Mouse (Mus musculus) hindbrain, embryonic 11.5 days (tissue): ENCODE measurements around the gene Scml4. TPM values are rescaled to one million over a fixed set of nuclear protein-coding genes. Genes with fewer than 3 reads are reported as not detected.

Experiments used
- ATAC-seq: fragments of 200-750 bp; cut with Nextera tagmentation; 2 replicates; pipeline ENCODE4 v1.8.0; 2017; ENCODE audit warnings: mild to moderate bottlenecking, moderate TSS enrichment, moderate library complexity; ENCODE audit not compliant: low FRiP score
- DNase-seq: peaks from one replicate; pipeline ENCODE4 v3.0.0-alpha.2; 2015; ENCODE audit warnings: low spot score
- H3K27ac ChIP-seq: fragments of 300-500 bp; sonication (generic); 2 replicates; pipeline ENCODE4 v1.5.1; 2014; ENCODE audit warnings: mild to moderate bottlenecking, low read depth, low read length
- H3K27me3 ChIP-seq: fragments of 300-500 bp; sonication (generic); 2 replicates; pipeline ENCODE4 v1.6.1; 2014; ENCODE audit warnings: mild to moderate bottlenecking, low read length, moderate library complexity, mixed read lengths; ENCODE audit not compliant: control insufficient read depth, insufficient read depth
- H3K36me3 ChIP-seq: fragments of 300-500 bp; sonication (generic); 2 replicates; pipeline ENCODE4 v1.6.1; 2014; ENCODE audit warnings: mild to moderate bottlenecking, low read length, moderate library complexity, mixed read lengths; ENCODE audit not compliant: control insufficient read depth, insufficient read depth
- H3K4me1 ChIP-seq: fragments of 300-500 bp; sonication (generic); replicated peaks from 2 replicates; pipeline ENCODE4 v1.6.1; 2014; ENCODE audit warnings: low read length, mixed read lengths; ENCODE audit not compliant: control insufficient read depth, insufficient read depth
- H3K4me2 ChIP-seq: fragments of 300-500 bp; sonication (generic); replicated peaks from 2 replicates; pipeline ENCODE4 v1.6.1; 2014; ENCODE audit warnings: mild to moderate bottlenecking, low read depth, low read length
- H3K4me3 ChIP-seq: fragments of 300-500 bp; sonication (generic); 2 replicates; pipeline ENCODE4 v1.5.1; 2014; ENCODE audit warnings: low read depth, low read length
- H3K9ac ChIP-seq: fragments of 300-500 bp; sonication (generic); 2 replicates; pipeline ENCODE4 v1.6.1; 2014; ENCODE audit warnings: low read depth, low read length
- H3K9me3 ChIP-seq: fragments of 300-500 bp; sonication (generic); 2 replicates; pipeline ENCODE4 v1.6.1; 2016; ENCODE audit warnings: low read length; ENCODE audit not compliant: control insufficient read depth
- WGBS: fragments of 180-500 bp; shearing (Covaris S2); extraction: QIAGEN DNeasy Blood & Tissue Kit; methylation state at CpG from one replicate; pipeline ENCODE4 v1.1.7; 2014; 5-methylcytosine and 5-hydroxymethylcytosine counted together
- polyA plus RNA-seq: library from polyadenylated mRNA; unstranded; fragments of >200 nt; fragmentation: Nextera tagmentation; extraction: Ambion mirVana; gene quantifications from 2 replicates; pipeline ENCODE4 v1.2.1, GENCODE M21; 2014

The Scml4 gene
- polyA plus RNA-seq, 1 experiment from 2014 or later: 2.5 TPM

GRCm38 (mm10) chr10:42888241-42888640, 28.1 kb downstream of the Scml4 start:
- no peak overlapping the region for H3K4me3 ChIP-seq
- DNase-seq: no peak
- ATAC-seq: no peak
- H3K27me3 ChIP-seq: no peaks in the 10 kb centered on the region
- H3K36me3 ChIP-seq: no peaks in the 10 kb centered on the region
- no peak overlapping the region for H3K27ac ChIP-seq
- H3K9ac ChIP-seq: no peak overlapping the region
- whole genome bisulfite sequencing: 91% methylated on average over 5 of the region's 5 CpGs
- H3K4me1 ChIP-seq: 0 out of 2 replicates have a peak, but pooled peaks cover 4% of the 10 kb centered on the region
- H3K4me2 ChIP-seq: no peak overlapping the region
- no peaks in the 10 kb centered on the region for H3K9me3 ChIP-seq

GRCm38 (mm10) chr10:42890365-42890764, 30.2 kb downstream of the Scml4 start:
- Histone ChIP-seq H3K4me3 (no peak overlapping the region), H3K9me3 (no peaks in the 10 kb centered on the region), H3K27ac (no peak overlapping the region), H3K4me2 (no peak overlapping the region), H3K27me3 (no peaks in the 10 kb centered on the region), H3K36me3 (no peaks in the 10 kb centered on the region), H3K9ac (no peak overlapping the region), H3K4me1 (0 out of 2 replicates have a peak, but pooled peaks cover 4% of the 10 kb centered on the region)
- DNase-seq: no peak
- WGBS: 58% methylated on average over 4 of the region's 4 CpGs
- no peak for ATAC-seq

GRCm38 (mm10) chr10:42892250-42892649, 32.1 kb downstream of the Scml4 start:
- Histone ChIP-seq H3K4me1 (no peaks in the 10 kb centered on the region), H3K27me3 (no peaks in the 10 kb centered on the region)
- ATAC-seq: no peak

GRCm38 (mm10) chr10:42892987-42893386, 32.8 kb downstream of the Scml4 start:
- H3K4me3 ChIP-seq: no peak overlapping the region
- no peaks in the 10 kb centered on the region for H3K36me3 ChIP-seq
- H3K4me1 ChIP-seq: no peaks in the 10 kb centered on the region
- no peak overlapping the region for H3K27ac ChIP-seq
- H3K4me2 ChIP-seq: no peak overlapping the region
- 82% methylated on average over 4 of the region's 4 CpGs for WGBS
- H3K9me3 ChIP-seq: no peaks in the 10 kb centered on the region
- no peak overlapping the region for H3K9ac ChIP-seq
- no peaks in the 10 kb centered on the region for H3K27me3 ChIP-seq
- ATAC-seq: no peak
- no peak for DNase-seq

More at GRCm38 (mm10) chr10:42892250-42892649, 32.1 kb downstream of the Scml4 start:
- Histone ChIP-seq H3K9ac (no peak overlapping the region), H3K9me3 (no peaks in the 10 kb centered on the region), H3K27ac (no peak overlapping the region), H3K36me3 (no peaks in the 10 kb centered on the region), H3K4me3 (no peak overlapping the region), H3K4me2 (no peak overlapping the region)
- no peak for DNase-seq
- WGBS: 51% methylated on average over 4 of the region's 4 CpGs

GRCm38 (mm10) chr10:42893857-42894256, 33.7 kb downstream of the Scml4 start:
- Histone ChIP-seq H3K9ac (no peak overlapping the region), H3K4me2 (no peak overlapping the region), H3K4me1 (no peaks in the 10 kb centered on the region), H3K27ac (no peak overlapping the region), H3K36me3 (no peaks in the 10 kb centered on the region), H3K27me3 (no peaks in the 10 kb centered on the region), H3K4me3 (no peak overlapping the region), H3K9me3 (no peaks in the 10 kb centered on the region)
- ATAC-seq (no peak), DNase-seq (no peak)
- WGBS: 77% methylated on average over 8 of the region's 8 CpGs

GRCm38 (mm10) chr10:42894263-42894662, 34.1 kb downstream of the Scml4 start:
- WGBS: 42% methylated on average over 3 of the region's 3 CpGs
- H3K27ac ChIP-seq: no peak overlapping the region

GRCm38 (mm10) chr10:42894696-42895095, 34.5 kb downstream of the Scml4 start:
- H3K9ac ChIP-seq: no peak overlapping the region
- no peak overlapping the region for H3K4me2 ChIP-seq
- no peak overlapping the region for H3K4me3 ChIP-seq
- DNase-seq (no peak), ATAC-seq (no peak)
- 81% methylated on average over 7 of the region's 7 CpGs for WGBS
- no peaks in the 10 kb centered on the region for H3K36me3 ChIP-seq
- no peaks in the 10 kb centered on the region for H3K4me1 ChIP-seq
- H3K9me3 ChIP-seq: no peaks in the 10 kb centered on the region
- no peaks in the 10 kb centered on the region for H3K27me3 ChIP-seq
- no peak overlapping the region for H3K27ac ChIP-seq

More at GRCm38 (mm10) chr10:42894263-42894662, 34.1 kb downstream of the Scml4 start:
- H3K4me3 ChIP-seq: no peak overlapping the region
- ATAC-seq (no peak), DNase-seq (no peak)
- H3K4me1 ChIP-seq: no peaks in the 10 kb centered on the region
- H3K9me3 ChIP-seq: no peaks in the 10 kb centered on the region
- H3K9ac ChIP-seq: no peak overlapping the region
- H3K27me3 ChIP-seq: no peaks in the 10 kb centered on the region
- H3K36me3 ChIP-seq: no peaks in the 10 kb centered on the region
- no peak overlapping the region for H3K4me2 ChIP-seq

- Histone ChIP-seq H3K9me3 (no peaks in the 10 kb centered on the region), H3K9ac (no peak overlapping the region), H3K4me3 (no peak overlapping the region), H3K27ac (no peak overlapping the region), H3K27me3 (no peaks in the 10 kb centered on the region), H3K36me3 (no peaks in the 10 kb centered on the region), H3K4me2 (no peak overlapping the region), H3K4me1 (no peaks in the 10 kb centered on the region)
- 88% methylated on average over 3 of the region's 3 CpGs for WGBS
- DNase-seq: no peak
- no peak for ATAC-seq
These were observed 36.5 kb downstream of the Scml4 start for GRCm38 (mm10) chr10:42896621-42897020.

GRCm38 (mm10) chr10:42897166-42897565, 37.0 kb downstream of the Scml4 start:
- Histone ChIP-seq H3K4me2 (no peak overlapping the region), H3K27ac (no peak overlapping the region), H3K27me3 (no peaks in the 10 kb centered on the region), H3K9ac (no peak overlapping the region), H3K4me3 (no peak overlapping the region), H3K4me1 (no peaks in the 10 kb centered on the region), H3K9me3 (no peaks in the 10 kb centered on the region), H3K36me3 (no peaks in the 10 kb centered on the region)
- no peak for DNase-seq
- ATAC-seq: no peak
- 88% methylated on average over 4 of the region's 4 CpGs for WGBS
